Mouse (Mus musculus): ENCODE data around the gene Smad3. TPM values are rescaled to one million over a fixed set of nuclear protein-coding genes. Genes with fewer than 3 reads are reported as not detected.
A peak's percentile ranks its signal among the peaks of the same experiment; 100 is the strongest.

Smad3 gene
- total RNA-seq, 2 experiments from 2014 or later: 15.9 to 19.7 TPM

- no peak for ATAC-seq (replicated peaks; ENCODE audit: low FRiP score, low TSS enrichment, poor library complexity, severe bottlenecking)
Observed at GRCm38 (mm10) chr9:63650905-63651304, 106.9 kb downstream of the Smad3 start.

GRCm38 (mm10) chr9:63649841-63650545 is 107.8 kb downstream of the Smad3 start:
- ATAC-seq (replicated peaks; ENCODE audit: low FRiP score, low TSS enrichment, poor library complexity, severe bottlenecking): no peak

GRCm38 (mm10) chr9:63648520-63648918 is 109.3 kb downstream of the Smad3 start:
- ATAC-seq (replicated peaks; ENCODE audit: low FRiP score, low TSS enrichment, poor library complexity, severe bottlenecking): no peak

GRCm38 (mm10) chr9:63647581-63648519 is 109.9 kb downstream of the Smad3 start:
- no peak for ATAC-seq (replicated peaks; ENCODE audit: low FRiP score, low TSS enrichment, poor library complexity, severe bottlenecking)

DNA sequence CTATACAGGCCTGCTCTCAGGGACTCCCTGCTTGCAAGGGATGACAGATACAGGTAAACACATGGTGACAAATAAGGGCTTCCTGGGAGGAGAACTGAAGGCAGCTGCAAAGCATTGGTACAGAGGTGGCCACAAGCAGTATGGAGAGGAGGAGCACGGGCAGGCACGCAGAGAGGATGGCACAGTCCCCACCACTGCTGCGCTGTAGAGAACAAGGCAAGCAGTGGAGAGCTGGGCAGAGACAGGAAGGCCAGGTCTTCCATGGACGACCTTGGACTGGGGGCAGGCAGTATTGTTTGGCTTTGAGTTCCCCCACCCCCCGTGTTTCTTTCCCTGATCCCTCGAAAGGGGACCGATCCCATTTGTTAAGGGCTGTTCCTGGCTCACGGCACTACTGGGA is 112.7 kb downstream of the Smad3 start:
- no peak for ATAC-seq (replicated peaks; ENCODE audit: low FRiP score, low TSS enrichment, poor library complexity, severe bottlenecking)

DNA sequence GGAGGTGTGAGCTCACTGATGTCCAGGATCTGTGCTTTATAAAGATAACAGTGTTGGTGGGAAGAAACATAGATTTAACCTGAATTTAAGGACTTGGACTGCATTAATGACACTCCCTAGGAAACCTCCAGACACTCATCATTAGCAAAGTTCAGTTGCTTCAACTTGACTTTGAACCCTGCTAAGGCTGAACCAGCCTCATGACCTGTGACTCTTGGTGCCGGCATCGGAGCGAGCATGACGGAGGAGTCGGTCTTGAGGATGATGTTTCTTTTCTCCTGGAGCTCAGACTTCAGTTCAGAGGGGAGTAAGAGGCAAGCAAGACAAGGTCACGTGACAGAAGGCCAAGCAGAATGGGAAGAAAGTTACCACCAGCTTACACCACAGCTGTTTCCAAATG is 113.8 kb downstream of the Smad3 start:
- no peak for ATAC-seq (replicated peaks; ENCODE audit: low FRiP score, low TSS enrichment, poor library complexity, severe bottlenecking)

- no peak for ATAC-seq (replicated peaks; ENCODE audit: low FRiP score, low TSS enrichment, poor library complexity, severe bottlenecking)
Observed at GRCm38 (mm10) chr9:63641983-63642646, 115.7 kb downstream of the Smad3 start.

GRCm38 (mm10) chr9:63636113-63636512 is 121.7 kb downstream of the Smad3 start:
- no peak for ATAC-seq (replicated peaks; ENCODE audit: low FRiP score, low TSS enrichment, poor library complexity, severe bottlenecking)

- no peak for ATAC-seq (replicated peaks; ENCODE audit: low FRiP score, low TSS enrichment, poor library complexity, severe bottlenecking)
Observed at GRCm38 (mm10) chr9:63633334-63633733, 124.5 kb downstream of the Smad3 start.

GRCm38 (mm10) chr9:63632924-63633323 is 124.9 kb downstream of the Smad3 start:
- ATAC-seq (replicated peaks; ENCODE audit: low FRiP score, low TSS enrichment, poor library complexity, severe bottlenecking): no peak

DNA sequence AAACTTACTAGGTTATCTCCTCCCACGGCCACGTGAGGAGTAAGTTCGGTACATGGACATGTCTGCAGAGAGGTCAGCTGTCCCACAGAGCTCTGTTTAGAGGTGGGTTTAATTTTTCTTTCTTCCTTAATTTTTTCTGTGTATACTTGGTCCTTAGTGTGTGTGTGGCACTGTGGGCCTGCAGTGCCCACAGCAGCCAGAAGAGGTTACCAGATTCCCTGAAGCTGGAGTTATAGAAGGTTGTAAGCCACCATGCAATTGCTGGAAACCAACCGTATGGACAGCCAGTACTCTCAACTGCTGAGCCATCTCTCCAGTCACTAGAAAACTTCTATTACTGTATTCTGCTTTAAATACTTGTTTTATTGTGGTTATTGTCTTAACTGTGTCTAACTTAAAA is 125.7 kb downstream of the Smad3 start:
- ATAC-seq (replicated peaks; ENCODE audit: low FRiP score, low TSS enrichment, poor library complexity, severe bottlenecking): no peak

- ATAC-seq (replicated peaks; ENCODE audit: low FRiP score, low TSS enrichment, poor library complexity, severe bottlenecking): no peak
Observed at GRCm38 (mm10) chr9:63625090-63625756, 132.6 kb downstream of the Smad3 start.

DNA sequence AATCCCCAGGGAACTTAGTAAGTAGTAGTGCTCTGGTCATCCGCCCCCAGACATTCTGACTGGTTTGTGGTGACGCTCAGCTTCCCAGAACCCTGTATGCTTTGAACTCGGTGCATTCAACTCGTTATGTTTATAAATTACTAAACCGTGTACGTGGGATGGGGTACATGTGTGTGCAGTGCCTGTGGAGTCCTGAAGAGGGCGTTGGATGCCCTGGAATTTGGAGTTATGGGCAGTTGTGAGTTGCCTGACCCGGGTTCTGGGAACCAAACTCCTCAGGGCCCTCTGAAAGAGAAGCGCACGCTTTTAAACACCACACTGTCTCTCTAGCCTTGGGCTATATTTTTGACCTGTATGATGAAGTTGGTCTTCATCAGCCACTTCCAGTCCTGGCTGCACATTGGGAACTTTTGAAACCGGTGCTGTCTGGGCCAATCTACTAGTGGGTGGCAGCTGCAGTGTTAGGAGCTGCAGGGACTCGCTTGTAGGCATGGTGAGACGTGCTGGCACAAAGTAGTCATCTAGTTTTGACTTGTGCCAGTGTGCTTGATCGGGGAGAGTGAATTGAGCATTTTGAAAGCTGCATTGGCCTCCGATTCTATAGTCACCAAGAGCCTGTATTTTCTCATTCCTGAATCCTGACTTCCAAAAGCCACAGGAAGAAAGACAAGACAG is 133.8 kb downstream of the Smad3 start:
- no peak for ATAC-seq (replicated peaks; ENCODE audit: low FRiP score, low TSS enrichment, poor library complexity, severe bottlenecking)

GRCm38 (mm10) chr9:63617967-63618366 is 139.8 kb downstream of the Smad3 start:
- no peak for ATAC-seq (replicated peaks; ENCODE audit: low FRiP score, low TSS enrichment, poor library complexity, severe bottlenecking)

DNA sequence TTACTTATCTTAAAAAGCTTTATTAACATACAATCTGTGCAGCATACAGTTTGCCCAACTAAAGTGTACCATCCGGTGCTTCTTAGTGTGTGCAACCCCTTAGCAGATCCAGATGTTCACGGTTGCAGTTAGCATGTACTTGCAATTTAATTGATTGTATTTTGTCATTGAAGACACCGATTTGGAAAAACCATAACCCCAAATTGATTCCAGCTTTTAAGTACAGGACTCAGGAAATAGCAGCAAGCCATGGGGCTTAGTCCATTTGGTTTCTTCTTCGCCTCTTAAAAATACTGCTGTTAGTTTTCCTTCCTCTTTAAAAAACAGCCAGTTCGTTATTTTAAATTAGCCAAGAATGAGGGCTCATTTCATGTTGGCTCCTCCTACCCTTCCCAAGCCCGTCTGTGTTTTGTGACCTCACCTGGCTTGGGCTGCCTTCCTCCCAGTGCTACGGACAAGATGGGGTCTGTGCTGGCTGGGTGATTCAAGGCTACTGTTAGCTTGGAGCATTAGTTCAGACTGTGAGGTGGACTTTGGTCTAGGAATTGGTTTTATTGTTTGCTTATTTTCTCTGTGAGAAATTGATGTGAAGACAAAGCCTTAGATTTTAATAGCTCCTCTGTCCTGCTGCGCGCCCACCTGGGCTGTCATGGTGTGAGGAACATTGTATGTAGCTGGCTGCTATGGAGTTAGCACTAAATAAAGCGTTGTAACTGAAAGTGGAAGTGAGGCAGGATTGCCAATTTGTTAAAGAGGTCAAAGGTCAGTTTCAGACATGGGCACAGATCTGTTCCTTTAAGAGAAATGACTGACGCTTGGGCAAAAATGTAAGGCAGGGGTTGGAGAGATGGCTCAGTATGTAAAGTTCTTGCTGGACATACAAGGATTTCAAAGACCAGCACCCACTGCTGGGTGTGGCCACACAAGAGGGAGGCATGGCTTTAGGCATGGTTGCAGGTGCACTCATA is 143.5 kb downstream of the Smad3 start:
- ATAC-seq (replicated peaks; ENCODE audit: low FRiP score, low TSS enrichment, poor library complexity, severe bottlenecking): no peak

DNA sequence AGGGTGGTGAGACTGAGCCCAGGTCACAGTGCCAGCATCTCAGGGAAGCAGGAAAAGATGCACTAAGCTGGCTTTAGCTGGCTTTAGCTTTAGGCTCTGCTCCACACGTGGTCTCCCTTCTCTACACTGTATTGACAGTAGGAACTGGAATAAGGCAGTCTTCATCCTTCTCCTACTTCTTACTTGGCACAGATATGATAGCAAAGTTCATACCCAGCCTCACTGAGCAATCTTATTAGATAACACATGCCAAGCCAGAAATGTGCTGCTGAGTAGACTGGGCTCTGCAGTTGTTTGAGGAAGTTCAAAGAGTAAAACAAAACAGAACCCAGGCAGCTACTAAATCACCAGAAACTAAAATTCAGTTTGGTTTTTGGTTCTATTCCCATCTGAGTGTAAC is 144.2 kb downstream of the Smad3 start:
- peak; percentile 56 for ATAC-seq (replicated peaks; ENCODE audit: low FRiP score, low TSS enrichment, poor library complexity, severe bottlenecking)

DNA sequence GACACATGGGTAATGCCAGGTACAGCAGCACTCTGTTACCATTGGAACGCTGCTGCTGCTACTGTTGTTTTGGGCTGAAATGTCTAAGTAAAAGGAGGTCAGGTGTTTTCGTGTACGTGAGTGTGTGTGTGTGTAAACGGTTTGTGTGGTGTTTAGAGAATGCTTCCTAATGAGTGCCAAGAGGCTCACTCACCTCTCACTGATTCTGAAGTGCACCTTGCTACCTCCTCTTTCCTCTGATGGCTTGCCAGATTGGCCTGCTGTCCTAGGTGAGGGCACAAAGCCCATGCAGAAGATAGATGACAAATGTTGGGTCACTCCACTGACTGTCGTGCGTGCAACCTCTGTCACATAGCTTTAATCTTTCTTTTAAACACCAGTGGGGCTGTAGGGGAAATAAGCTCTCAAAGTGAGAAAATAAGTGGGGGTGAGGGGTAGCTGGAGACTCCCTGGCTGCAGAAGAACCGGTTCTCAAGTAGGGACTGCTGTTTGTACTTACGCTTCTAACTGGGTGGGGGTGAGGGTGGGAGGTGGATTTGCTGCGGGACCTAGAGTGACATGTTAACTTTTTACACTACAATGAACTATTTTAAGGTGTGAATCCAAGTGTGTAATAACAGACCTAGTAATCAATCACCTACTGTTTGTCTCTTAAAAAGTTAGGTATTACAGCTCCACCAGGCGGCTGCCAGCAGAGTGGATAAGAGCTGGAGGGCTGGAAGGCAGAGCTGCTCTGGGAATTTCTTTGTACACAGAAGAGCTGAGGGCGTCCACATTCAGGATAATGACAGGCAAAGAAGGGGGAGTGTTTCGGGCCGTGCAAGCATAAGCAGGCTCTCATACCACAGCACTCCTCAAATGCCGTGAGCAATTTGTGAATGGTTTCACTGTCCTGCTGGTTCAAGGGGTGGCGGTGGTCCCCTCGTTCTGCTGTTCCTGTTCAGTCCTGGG is 145.0 kb downstream of the Smad3 start:
- peak; percentile 36 for ATAC-seq (replicated peaks; ENCODE audit: low FRiP score, low TSS enrichment, poor library complexity, severe bottlenecking)
